Mouse (Mus musculus) brain, embryonic 14.5 days (tissue): ENCODE measurements around the gene Cdh13. TPM values are rescaled to one million over a fixed set of nuclear protein-coding genes. Genes with fewer than 3 reads are reported as not detected.

ENCODE experiments used
- DNase-seq: peaks from one replicate; pipeline ENCODE4 v3.0.0-alpha.2; 2011; ENCODE audit warnings: low read depth
- CTCF ChIP-seq: fragments of 200-500 bp; IDR thresholded peaks from 2 replicates; pipeline ENCODE4 v1.5.1; 2012; ENCODE audit warnings: inconsistent platforms, mild to moderate bottlenecking, moderate library complexity, borderline replicate concordance; ENCODE audit not compliant: insufficient read depth, insufficient read length; ENCODE audit errors: extremely low read depth
- POLR2A ChIP-seq: fragments of 200-500 bp; IDR thresholded peaks from 2 replicates; pipeline ENCODE4 v1.6.1; 2012; ENCODE audit warnings: mild to moderate bottlenecking, inconsistent platforms, borderline replicate concordance; ENCODE audit not compliant: poor library complexity, insufficient read depth, insufficient read length, severe bottlenecking; ENCODE audit errors: extremely low read depth
- polyA plus RNA-seq: library from polyadenylated mRNA; depleted of rRNA; stranded (reverse); fragments of >200 nt; gene quantifications from 2 replicates; pipeline ENCODE4 v1.2.3, GENCODE M21; 2012

Cdh13 gene
- polyA plus RNA-seq, 1 experiment = 58.5 TPM

DNA sequence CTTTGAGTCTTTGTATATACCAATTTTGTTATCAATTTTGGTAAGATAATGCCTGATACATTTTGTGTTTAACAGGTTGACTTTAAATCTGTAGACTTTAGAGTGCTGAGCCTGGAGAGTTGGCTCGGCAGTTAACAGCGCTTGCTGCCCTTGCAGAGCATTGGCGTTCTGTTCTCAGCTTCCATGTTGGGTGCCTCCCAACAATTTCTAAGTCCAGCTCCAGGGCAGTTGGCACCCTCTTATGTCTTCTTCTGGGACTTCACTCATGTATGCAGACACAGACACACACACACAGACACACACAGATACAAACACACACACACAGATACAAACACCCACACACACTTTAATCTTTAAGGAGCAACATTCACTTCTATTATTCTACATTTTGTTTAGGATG, 672.6 kb downstream of the Cdh13 start:
- TF ChIP-seq POLR2A (no peak), CTCF (no peak)

DNA sequence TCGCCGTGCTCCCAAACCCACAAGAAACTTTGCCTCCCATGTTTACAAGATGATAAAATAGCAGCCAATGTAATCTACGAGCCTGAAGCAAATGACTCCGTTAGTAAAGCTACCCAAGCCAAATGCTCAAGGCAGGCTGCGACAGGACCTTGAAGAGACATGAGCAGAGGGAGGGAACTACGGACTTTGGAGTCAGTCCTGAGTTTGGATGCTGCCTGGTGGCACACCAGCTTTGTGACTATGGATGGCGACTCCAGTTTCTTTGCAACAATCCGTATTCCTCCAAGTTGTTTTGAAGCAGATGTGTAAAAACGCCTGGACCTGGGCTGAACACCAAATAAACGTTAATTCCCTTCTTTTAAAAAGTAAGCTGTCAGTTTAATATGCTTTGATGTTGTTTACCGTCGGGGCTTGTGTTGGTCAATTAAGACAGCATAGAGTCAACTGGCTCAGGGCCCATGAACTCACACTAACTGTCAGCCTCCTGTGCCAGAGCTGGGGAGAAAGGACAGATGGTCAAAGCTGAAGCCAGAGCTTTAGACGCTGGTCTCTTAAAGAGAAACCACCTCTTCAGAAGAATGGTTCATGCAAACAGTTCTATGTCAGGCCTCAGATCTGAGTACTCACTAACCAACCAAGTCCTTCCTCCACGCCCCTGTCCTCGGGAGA, 678.5 kb downstream of the Cdh13 start:
- DNase-seq = peak; percentile 69
- TF ChIP-seq POLR2A = no peak

More for the DNA sequence above, 672.6 kb downstream of the Cdh13 start:
- no peak for DNase-seq

GRCm38 (mm10) chr8:118965101-118965840, 681.7 kb downstream of the Cdh13 start:
- TF ChIP-seq CTCF = no peak
- TF ChIP-seq POLR2A = no peak
- no peak for DNase-seq

DNA sequence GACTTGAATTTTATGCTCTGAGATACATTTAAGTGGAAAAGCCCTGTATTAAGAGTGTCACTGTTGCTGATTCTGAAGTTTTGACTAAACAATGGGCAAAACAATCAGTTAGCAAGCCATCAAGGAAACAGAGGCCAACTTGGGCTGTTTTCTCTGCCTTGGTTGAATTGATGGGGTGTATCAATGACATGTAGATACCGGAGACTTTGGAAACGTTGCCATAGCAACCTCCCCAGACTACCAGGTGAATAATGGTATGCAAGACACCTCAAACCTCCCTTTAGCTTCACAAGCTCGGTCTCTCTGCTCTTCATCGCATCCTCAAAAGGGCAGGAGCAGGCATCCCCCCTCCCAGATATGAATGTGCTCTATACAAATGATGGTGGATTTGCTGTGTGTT, 685.4 kb downstream of the Cdh13 start:
- DNase-seq = peak; percentile 61
- TF ChIP-seq POLR2A (no peak), CTCF (no peak)

- TF ChIP-seq CTCF (peak; percentile 71), POLR2A (no peak)
- DNase-seq = peak; percentile 58
These were observed 696.3 kb downstream of the Cdh13 start for GRCm38 (mm10) chr8:118979800-118980199.

DNA sequence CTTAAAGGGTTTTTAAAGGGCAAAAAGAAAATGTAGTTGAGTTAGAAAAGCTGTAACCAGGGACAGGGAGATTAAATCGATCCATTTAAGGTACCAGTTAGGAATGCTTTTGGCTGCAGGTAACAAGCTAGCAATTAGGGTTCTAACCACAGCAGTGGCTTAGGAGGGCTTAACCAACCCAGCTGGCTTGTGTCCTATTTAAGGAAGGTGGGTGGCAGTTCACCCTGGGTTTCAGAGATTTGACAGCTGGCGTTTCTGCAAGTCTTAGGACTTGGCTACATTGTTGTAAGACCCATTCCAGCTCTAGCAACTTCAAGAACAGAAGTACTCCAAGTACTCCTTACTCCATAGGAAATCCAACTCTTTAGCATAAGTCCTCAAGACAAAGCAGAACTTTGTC, 700.2 kb downstream of the Cdh13 start:
- no peak for DNase-seq
- TF ChIP-seq POLR2A = no peak
- no peak for TF ChIP-seq CTCF

DNA sequence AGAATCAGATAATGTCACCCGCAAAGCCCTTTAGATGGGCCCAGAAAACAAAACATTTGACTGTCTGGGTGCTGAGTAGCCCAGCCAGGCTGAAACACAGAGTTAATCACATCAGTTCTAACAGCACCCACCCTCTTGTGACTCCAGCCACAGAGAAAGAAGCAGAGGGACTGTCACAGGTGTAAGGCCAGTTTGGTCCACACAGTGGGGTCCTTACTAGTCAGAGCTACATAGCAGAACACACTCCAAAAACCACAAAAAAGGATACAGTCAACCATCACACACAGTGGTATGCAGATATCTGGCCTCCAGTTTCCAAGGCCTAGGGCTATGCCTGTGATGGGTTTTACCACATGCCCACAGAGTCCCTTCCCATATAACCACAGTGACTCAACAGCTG, 703.3 kb downstream of the Cdh13 start:
- DNase-seq = no peak
- TF ChIP-seq POLR2A = no peak
- no peak for TF ChIP-seq CTCF

- DNase-seq = peak; percentile 82
- TF ChIP-seq POLR2A = no peak
- no peak for TF ChIP-seq CTCF
These were observed 712.2 kb downstream of the Cdh13 start for GRCm38 (mm10) chr8:118995641-118996188.

GRCm38 (mm10) chr8:119000595-119000994, 717.1 kb downstream of the Cdh13 start:
- TF ChIP-seq POLR2A = no peak
- TF ChIP-seq CTCF = no peak
- DNase-seq = no peak

DNA sequence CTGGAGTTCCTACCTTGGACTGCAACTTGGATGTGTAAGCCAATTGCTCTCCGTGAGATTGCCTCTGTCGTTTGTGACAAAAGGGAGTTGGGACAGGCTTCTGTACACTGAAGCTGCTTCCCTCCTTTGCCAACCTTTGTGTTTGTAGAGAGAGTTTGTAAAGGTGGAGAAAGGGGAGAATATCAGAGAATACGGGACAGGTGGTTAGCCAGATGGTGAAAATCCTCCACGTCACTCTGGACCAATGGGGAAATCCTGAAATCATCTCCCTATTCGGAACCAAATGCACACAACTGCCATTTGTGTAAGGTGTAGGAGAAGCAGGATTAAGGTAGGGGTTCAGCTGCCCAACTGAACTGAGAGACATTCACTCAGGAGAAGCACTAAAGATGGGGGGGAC, 721.3 kb downstream of the Cdh13 start:
- DNase-seq = no peak

DNA sequence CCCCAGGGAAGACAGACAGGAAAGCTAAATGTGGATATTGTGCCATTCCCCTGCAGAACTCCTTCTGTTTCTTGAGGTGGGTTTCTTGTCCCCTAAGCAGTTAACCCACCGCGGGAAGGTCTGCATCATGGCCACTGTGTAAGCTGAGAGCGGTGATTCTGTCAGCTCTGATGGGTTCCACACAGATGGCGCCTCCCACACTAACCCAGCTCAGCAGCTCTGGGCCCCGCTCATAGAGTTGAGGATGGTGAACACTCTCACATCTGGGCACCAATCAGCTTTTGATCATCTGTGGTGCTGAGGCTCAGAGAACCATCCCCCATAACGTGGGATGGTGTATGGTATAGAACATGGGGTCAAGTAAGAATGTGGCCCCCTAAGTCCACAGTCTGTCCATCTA, 735.1 kb downstream of the Cdh13 start:
- DNase-seq = no peak
- TF ChIP-seq POLR2A (no peak), CTCF (no peak)

More for the DNA sequence above, 721.3 kb downstream of the Cdh13 start:
- no peak for TF ChIP-seq POLR2A
- TF ChIP-seq CTCF = no peak
